Mouse (Mus musculus): ENCODE results near the gene Tyw1.
"Not testable (repeated sequence)": the region's sequence is repeated elsewhere in the genome, so short reads cannot be mapped to it uniquely, and the experiment has no call there.

GRCm38 (mm10) chr5:130255799-130256525 lies 543 bp downstream of the Tyw1 start:
- not testable (repeated sequence) for TF ChIP-seq POLR2A, CTCF (IDR thresholded peaks at IDR 0.05; ENCODE audit: extremely low read depth, insufficient read depth, low read length)

Measured in cortical plate, adult 2 months (tissue).